Mouse (Mus musculus) liver, adult 2 months (tissue): Measurements from ENCODE around the gene Vps35l.

ENCODE experiments used
- CTCF ChIP-seq: fragments of 200-500 bp; IDR thresholded peaks from 2 replicates; pipeline ENCODE4 v1.5.1; 2011; ENCODE audit warnings: low read depth, low read length, control low read depth
- POLR2A ChIP-seq: fragments of 200-500 bp; IDR thresholded peaks from 2 replicates; pipeline ENCODE4 v1.6.1; 2011; ENCODE audit warnings: low read length, control low read depth; ENCODE audit not compliant: insufficient read depth; ENCODE audit errors: extremely low read depth

DNA sequence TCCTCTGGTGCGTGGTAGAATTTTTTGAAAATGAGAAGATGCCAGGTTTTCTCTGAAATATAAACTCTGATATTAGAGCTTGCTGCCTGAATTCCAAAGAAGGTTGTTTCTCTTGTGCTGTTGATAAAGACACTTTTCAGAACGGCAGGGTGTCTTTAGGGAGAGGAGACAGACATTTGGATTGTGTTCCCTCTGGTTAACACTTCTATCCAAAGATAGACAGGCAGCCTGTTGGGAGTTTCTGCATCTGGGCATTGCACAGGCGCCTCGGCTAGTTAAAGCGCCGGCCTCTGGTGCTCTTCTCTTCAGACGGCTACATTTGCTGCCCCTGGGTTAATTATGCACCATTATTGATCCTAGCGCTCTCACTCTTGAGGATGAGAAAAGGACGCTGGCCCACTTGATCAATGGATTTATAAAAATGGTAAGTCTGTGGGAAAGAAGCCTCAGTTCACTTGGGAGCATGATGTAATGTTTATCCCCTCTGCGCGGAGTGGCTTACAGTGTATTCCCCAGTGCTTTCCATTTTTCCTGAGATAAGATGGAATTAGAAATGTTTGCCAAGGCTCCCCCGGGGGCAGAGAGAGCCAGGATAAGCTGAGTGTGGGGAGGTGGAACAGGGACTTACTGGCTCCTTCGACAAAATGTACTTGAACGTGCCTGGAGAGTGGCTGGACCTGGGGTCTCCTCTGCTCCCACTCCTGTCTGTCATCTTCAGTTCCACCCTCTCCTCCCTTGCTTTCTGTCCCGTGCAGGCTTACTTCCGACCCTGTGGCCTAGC lies 66.8 kb downstream of the Vps35l start:
- TF ChIP-seq CTCF (no peak), POLR2A (no peak)
